Mouse (Mus musculus): ENCODE results near the gene Tspyl4.
"Not testable (repeated sequence)": the region's sequence is repeated elsewhere in the genome, so short reads cannot be mapped to it uniquely, and the experiment has no call there.

Tspyl4 gene

GRCm38 (mm10) chr10:34297299-34297979 is at the start of gene Tspyl4:
TSS of gene Tspyl4 (plus strand) at chr10:34297442.
- DNase-seq (ENCODE audit: extremely low read depth, low read depth, low spot score), result peak; percentile 37

- DNase-seq (ENCODE audit: extremely low read depth, low read depth, low spot score), result no peak
Measured at GRCm38 (mm10) chr10:34247757-34248156, 49.5 kb upstream of the Tspyl4 start.

GRCm38 (mm10) chr10:34249594-34249993 is 47.6 kb upstream of the Tspyl4 start:
- DNase-seq (ENCODE audit: extremely low read depth, low read depth, low spot score), result no peak

GRCm38 (mm10) chr10:34252833-34253232 is 44.4 kb upstream of the Tspyl4 start:
- not testable (repeated sequence) for DNase-seq (ENCODE audit: extremely low read depth, low read depth, low spot score)

DNA sequence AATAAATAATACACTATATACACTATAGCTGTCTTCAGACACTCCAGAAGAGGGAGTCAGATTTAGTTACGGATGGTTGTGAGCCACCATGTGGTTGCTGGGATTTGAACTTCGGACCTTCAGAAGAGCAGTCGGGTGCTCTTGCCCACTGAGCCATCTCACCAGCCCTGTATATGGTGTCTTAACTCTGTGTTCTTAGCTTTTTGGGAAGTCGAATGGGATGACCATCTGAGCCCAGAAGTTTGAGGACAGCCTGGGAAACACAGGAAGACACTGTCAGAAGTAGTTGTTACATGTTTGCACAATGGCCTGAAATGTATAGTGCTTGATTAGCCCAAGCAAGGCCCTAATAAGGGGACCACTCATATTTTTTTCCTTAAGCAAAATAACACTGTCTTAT is 32.1 kb upstream of the Tspyl4 start:
- no peak for DNase-seq (ENCODE audit: extremely low read depth, low read depth, low spot score)

DNA sequence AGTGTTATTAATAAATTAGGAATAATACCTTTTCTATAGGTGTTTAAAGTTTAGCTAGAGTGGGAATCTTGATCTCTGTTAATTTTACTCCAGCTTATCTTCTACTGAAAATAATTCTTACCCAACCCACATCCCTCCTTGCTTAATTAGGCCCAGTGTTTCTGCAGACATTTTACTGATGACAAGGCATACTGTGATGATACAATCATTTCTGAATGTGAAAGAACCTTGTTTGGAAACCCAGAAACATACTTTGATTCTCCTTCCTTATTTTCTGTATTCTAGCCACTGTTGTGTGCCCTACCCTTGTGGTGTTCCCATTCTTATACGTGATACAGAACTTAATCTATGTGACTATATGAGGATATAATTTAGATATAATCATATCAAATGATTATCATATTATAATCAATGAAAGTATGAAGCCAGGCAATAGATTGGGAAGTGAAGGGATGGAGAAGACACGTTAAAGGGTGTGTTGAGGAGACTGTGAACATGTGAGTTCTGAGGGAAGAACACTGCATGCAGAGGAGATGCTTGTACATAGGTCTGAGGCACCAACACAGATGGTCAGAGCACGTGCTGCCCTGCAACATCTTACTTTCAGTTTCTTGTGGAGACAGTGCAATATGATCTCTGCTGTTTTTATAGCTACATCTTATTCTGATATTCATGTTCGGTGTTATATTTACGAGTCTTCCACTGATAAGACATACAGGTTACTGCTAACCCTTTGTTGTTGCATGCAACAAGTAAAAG is 29.8 kb upstream of the Tspyl4 start:
- no peak for DNase-seq (ENCODE audit: extremely low read depth, low read depth, low spot score)

DNA sequence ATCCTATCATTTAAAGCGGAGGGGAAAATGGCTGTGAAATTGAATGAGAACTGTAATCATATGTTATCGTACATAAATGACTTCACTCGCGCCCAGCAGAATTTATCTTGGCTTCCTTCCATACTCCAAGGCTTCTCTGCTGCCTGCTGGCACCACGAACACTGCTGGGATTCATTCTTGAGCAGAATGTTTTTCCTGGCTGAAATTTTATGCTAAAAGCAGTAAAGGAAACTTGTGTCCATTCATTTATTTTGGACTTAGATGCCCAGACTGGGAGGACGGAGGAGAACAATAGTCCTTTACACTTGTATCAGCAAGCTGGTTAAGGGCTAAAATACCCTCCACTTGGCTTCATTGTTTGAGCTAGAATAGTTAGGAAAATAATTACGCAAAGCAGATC is 25.6 kb upstream of the Tspyl4 start:
- peak; percentile 34 for DNase-seq (ENCODE audit: extremely low read depth, low read depth, low spot score)

- no peak for DNase-seq (ENCODE audit: extremely low read depth, low read depth, low spot score)
Measured at GRCm38 (mm10) chr10:34280591-34281175, 16.6 kb upstream of the Tspyl4 start.

DNA sequence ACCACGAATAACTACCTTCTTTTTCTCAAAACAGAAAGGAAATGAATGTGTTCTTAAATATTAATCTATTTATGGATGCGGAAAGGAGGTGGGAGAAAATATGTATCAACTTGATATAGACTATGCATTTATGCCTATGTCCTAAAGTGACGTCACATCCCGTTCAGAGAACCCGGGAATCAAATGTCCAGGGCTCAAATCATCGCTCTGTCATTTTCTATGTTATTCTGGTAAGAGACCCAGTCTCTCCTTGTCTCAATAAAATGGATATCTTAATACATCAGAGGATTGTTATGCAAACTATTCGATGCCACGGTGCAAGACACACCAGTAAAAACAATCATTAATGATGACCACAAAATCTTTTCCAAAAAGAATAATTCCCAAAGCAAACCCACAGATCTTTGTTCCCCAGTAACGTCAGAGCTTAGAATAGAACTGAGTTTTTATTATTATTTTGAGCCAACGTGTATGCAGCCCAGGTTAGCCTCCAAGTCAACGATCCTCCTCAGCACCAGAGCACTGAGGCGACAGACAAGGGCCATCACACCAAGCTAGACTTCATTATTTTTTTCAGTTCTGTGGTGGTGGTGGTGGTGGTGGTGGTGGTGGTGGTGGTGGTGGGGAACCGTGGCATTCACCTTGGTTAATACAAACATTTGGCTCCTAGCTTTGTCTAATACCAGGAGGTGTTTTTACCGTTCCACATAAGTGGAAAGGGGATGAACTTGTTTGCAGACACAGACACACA is 15.9 kb upstream of the Tspyl4 start:
- DNase-seq (ENCODE audit: extremely low read depth, low read depth, low spot score), result no peak

GRCm38 (mm10) chr10:34281962-34282388 is 15.3 kb upstream of the Tspyl4 start, which contains the start of gene Tspyl1:
TSS of gene Tspyl1 (plus strand) at chr10:34282190.
- DNase-seq (ENCODE audit: extremely low read depth, low read depth, low spot score), result peak; percentile 64

GRCm38 (mm10) chr10:34282420-34283238 is 14.6 kb upstream of the Tspyl4 start:
- DNase-seq (ENCODE audit: extremely low read depth, low read depth, low spot score), result no peak

- DNase-seq (ENCODE audit: extremely low read depth, low read depth, low spot score), result no peak
Measured at GRCm38 (mm10) chr10:34296911-34297298, 337 bp upstream of the Tspyl4 start.

DNA sequence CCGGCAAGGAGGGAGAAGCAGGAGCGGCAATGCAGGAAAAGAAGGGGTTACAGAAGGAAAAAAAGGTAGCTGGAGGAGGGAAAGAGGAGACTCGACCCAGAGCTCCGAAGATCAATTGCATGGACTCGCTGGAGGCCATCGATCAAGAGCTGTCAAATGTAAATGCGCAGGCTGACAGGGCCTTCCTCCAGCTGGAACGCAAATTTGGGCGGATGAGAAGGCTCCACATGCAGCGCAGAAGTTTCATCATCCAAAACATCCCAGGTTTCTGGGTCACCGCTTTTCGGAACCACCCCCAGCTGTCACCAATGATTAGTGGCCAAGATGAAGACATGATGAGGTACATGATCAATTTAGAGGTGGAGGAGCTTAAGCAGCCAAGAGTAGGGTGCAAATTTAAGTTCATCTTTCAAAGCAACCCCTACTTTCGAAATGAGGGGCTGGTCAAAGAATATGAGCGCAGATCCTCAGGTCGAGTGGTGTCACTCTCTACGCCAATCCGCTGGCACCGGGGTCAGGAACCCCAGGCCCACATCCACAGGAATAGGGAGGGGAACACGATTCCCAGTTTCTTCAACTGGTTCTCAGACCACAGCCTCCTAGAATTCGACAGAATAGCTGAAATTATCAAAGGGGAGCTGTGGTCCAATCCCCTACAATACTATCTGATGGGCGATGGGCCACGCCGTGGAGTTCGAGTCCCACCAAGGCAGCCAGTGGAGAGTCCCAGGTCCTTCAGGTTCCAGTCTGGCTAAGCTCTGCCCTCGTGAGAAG is 925 bp downstream of the Tspyl4 start:
- DNase-seq (ENCODE audit: extremely low read depth, low read depth, low spot score), result no peak

- no peak for DNase-seq (ENCODE audit: extremely low read depth, low read depth, low spot score)
Measured at GRCm38 (mm10) chr10:34300368-34300767, 3.1 kb downstream of the Tspyl4 start.

GRCm38 (mm10) chr10:34307070-34307469 is 9.8 kb downstream of the Tspyl4 start:
- DNase-seq (ENCODE audit: extremely low read depth, low read depth, low spot score), result no peak

- no peak for DNase-seq (ENCODE audit: extremely low read depth, low read depth, low spot score)
Measured at GRCm38 (mm10) chr10:34309915-34310685, 12.9 kb downstream of the Tspyl4 start.

DNA sequence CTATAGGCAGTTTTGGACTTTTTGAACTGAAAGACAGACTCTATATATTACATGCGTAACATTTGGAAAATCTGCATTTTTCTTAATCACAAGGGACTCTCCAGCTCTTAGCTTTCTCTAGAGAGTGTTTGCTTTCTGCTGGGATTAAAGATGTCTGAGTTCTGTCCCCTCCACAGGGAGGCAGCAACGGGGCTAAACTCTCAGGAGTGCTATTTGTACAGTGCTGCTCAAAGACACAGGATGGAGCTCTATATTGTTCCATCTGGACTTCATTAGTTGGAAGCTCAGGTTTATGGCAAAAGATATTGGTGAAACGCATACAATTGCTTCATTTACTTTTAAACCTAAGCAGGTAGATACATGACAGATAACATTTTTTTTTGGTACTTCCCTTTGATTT is 15.3 kb downstream of the Tspyl4 start:
- DNase-seq (ENCODE audit: extremely low read depth, low read depth, low spot score), result no peak

DNA sequence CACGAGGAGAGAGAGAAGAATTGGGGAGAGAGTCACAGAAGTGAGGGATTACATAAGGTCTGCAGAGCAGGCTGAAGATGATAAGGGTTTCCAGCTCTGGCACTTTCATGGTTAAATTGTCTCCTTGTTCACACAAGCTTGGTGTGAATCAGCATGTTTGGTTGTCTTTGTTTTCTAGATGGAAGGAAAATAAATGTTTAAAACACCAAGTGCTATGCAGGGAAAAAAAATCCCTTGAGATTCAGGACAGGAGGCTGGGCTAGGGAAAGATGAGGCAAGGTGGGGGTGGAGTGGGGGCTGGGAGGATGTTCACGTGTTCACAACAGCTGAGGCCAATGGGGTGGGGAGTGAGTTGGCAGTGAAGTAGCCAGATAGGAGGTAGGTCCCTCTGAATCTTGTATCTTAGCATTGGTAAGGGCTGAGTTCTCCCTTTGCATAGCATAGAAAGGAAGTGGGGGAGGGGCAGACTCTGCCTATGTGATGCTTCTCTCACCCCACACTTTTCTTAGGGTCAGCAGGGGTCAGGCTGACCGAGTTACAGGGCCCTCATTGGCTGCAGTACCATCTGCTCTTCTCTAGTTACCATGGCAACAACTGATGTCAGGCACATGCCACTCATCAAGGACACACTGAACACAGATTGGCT is 19.5 kb downstream of the Tspyl4 start:
- no peak for DNase-seq (ENCODE audit: extremely low read depth, low read depth, low spot score)

Measured in fat pad, adult 2 months (tissue).